Mouse (Mus musculus) hindbrain, postnatal 0 days (tissue): ENCODE results near the gene Slc24a3. TPM values are rescaled to one million over a fixed set of nuclear protein-coding genes. Genes with fewer than 3 reads are reported as not detected.

Experiments used
- ATAC-seq: fragments of 200-750 bp; cut with Nextera tagmentation; 2 replicates; pipeline ENCODE4 v1.8.0; 2017; ENCODE audit warnings: mild to moderate bottlenecking, moderate TSS enrichment, moderate library complexity
- DNase-seq: peaks from one replicate; pipeline ENCODE4 v3.0.0-alpha.2; 2015; ENCODE audit warnings: low spot score
- H3K27ac ChIP-seq: fragments of 300-500 bp; sonication (generic); 2 replicates; pipeline ENCODE4 v1.5.1; 2014; ENCODE audit warnings: mild to moderate bottlenecking
- H3K27me3 ChIP-seq: fragments of 300-500 bp; sonication (generic); 2 replicates; pipeline ENCODE4 v1.6.1; 2014; ENCODE audit warnings: low read length, mixed read lengths; ENCODE audit not compliant: insufficient read depth
- H3K36me3 ChIP-seq: fragments of 300-500 bp; sonication (generic); 2 replicates; pipeline ENCODE4 v1.6.1; 2014; ENCODE audit warnings: low read length, mixed read lengths; ENCODE audit not compliant: insufficient read depth
- H3K4me1 ChIP-seq: fragments of 300-500 bp; sonication (generic); 2 replicates; pipeline ENCODE4 v1.6.1; 2014; ENCODE audit warnings: antibody characterized with exemption, low read length, mixed read lengths; ENCODE audit not compliant: insufficient read depth
- H3K4me2 ChIP-seq: fragments of 300-500 bp; sonication (generic); 2 replicates; pipeline ENCODE4 v1.6.1; 2014; ENCODE audit warnings: low read depth, mild to moderate bottlenecking, low read length, moderate library complexity, mixed read lengths
- H3K4me3 ChIP-seq: fragments of 300-500 bp; sonication (generic); 2 replicates; pipeline ENCODE4 v1.5.1; 2014; ENCODE audit warnings: low read length
- H3K9ac ChIP-seq: fragments of 300-500 bp; sonication (generic); replicated peaks from 2 replicates; pipeline ENCODE4 v1.6.1; 2014; ENCODE audit warnings: mild to moderate bottlenecking, low read length, moderate library complexity, mixed read lengths
- H3K9me3 ChIP-seq: fragments of 300-500 bp; sonication (generic); 2 replicates; pipeline ENCODE4 v1.6.1; 2016; ENCODE audit warnings: low read length, mixed read lengths
- CTCF ChIP-seq: IDR thresholded peaks from 2 replicates; pipeline ENCODE4 v1.5.1; 2016; ENCODE audit warnings: antibody characterized with exemption, control low read depth, low read depth
- WGBS: fragments of 180-500 bp; shearing (Covaris S2); extraction: QIAGEN DNeasy Blood & Tissue Kit; methylation state at CpG from one replicate; pipeline ENCODE4 v1.1.7; 2014; 5-methylcytosine and 5-hydroxymethylcytosine counted together
- polyA plus RNA-seq: library from polyadenylated mRNA; unstranded; fragments of >200 nt; fragmentation: Nextera tagmentation; extraction: Ambion mirVana; gene quantifications from 2 replicates; pipeline ENCODE4 v1.2.1, GENCODE M21; 2015
- total RNA-seq: library from RNA; depleted of rRNA; stranded (reverse); fragments of >200 nt; gene quantifications from 2 replicates; pipeline ENCODE4 v1.2.3, GENCODE M21; 2014

The Slc24a3 gene
- total and polyA plus RNA-seq, 2 experiments from 2014 or later = 28.5 to 63.3 TPM

- Histone ChIP-seq H3K9ac (no peak overlapping the region), H3K9me3 (no peaks in the 10 kb centered on the region), H3K27ac (no peak overlapping the region), H3K4me1 (no peaks in the 10 kb centered on the region), H3K4me2 (no peak overlapping the region), H3K27me3 (no peaks in the 10 kb centered on the region), H3K36me3 (no peaks in the 10 kb centered on the region), H3K4me3 (no peak overlapping the region)
- ATAC-seq (no peak), DNase-seq (peak; percentile 20)
- no peak for TF ChIP-seq CTCF
- WGBS = 47% methylated on average over 2 of the region's 2 CpGs
These were observed 173.3 kb downstream of the Slc24a3 start for GRCm38 (mm10) chr2:145340816-145341215.

DNA sequence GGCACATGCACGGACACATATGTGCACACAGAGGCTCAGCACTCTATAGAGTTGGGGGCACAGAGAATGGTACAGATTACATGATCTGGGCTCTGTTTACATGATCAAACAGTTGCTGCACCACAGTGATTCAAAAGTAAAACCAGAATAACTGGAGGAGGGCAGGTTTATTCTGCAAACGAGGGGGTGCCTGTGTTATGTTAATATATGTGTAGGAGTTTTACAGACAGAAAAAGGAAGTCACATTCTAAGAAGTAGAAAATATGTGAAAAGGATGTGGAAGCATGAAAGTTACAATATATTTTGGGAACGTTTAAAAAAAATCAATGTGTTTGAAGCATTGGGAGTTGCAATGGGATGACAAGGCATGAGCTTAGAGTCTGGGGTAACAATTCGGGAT, 175.4 kb downstream of the Slc24a3 start:
- Histone ChIP-seq H3K9me3 (no peaks in the 10 kb centered on the region), H3K4me1 (no peaks in the 10 kb centered on the region; the same call in 1 of the 2 replicates), H3K9ac (no peak overlapping the region), H3K27ac (no peak overlapping the region), H3K4me2 (no peak overlapping the region), H3K27me3 (no peaks in the 10 kb centered on the region), H3K36me3 (no peaks in the 10 kb centered on the region), H3K4me3 (no peak overlapping the region)
- 83% methylated on average over 4 of the region's 4 CpGs for WGBS
- ATAC-seq = no peak
- no peak for TF ChIP-seq CTCF
- DNase-seq = no peak

GRCm38 (mm10) chr2:145344521-145344920, 177.0 kb downstream of the Slc24a3 start:
- no peak overlapping the region for H3K4me3 ChIP-seq
- DNase-seq (no peak), ATAC-seq (no peak)
- no peak for TF ChIP-seq CTCF
- 88% methylated on average over 1 of the region's 1 CpGs for WGBS
- H3K4me2 ChIP-seq = no peak overlapping the region
- no peaks in the 10 kb centered on the region for H3K9me3 ChIP-seq
- H3K27me3 ChIP-seq = no peaks in the 10 kb centered on the region
- H3K9ac ChIP-seq = no peak overlapping the region
- H3K4me1 ChIP-seq = no peaks in the 10 kb centered on the region; the same call in 1 of the 2 replicates
- no peak overlapping the region for H3K27ac ChIP-seq
- H3K36me3 ChIP-seq = no peaks in the 10 kb centered on the region

- DNase-seq (no peak), ATAC-seq (no peak)
- no peaks in the 10 kb centered on the region for H3K27me3 ChIP-seq
- WGBS = 67% methylated on average over 1 of the region's 1 CpGs
- no peak overlapping the region for H3K4me3 ChIP-seq
- H3K9me3 ChIP-seq = no peaks in the 10 kb centered on the region
- H3K9ac ChIP-seq = no peak overlapping the region
- TF ChIP-seq CTCF = no peak
- no peak overlapping the region for H3K27ac ChIP-seq
- H3K4me2 ChIP-seq = no peak overlapping the region
- no peaks in the 10 kb centered on the region for H3K4me1 ChIP-seq
- H3K36me3 ChIP-seq = no peaks in the 10 kb centered on the region
These were observed 186.2 kb downstream of the Slc24a3 start for GRCm38 (mm10) chr2:145353801-145354200.

DNA sequence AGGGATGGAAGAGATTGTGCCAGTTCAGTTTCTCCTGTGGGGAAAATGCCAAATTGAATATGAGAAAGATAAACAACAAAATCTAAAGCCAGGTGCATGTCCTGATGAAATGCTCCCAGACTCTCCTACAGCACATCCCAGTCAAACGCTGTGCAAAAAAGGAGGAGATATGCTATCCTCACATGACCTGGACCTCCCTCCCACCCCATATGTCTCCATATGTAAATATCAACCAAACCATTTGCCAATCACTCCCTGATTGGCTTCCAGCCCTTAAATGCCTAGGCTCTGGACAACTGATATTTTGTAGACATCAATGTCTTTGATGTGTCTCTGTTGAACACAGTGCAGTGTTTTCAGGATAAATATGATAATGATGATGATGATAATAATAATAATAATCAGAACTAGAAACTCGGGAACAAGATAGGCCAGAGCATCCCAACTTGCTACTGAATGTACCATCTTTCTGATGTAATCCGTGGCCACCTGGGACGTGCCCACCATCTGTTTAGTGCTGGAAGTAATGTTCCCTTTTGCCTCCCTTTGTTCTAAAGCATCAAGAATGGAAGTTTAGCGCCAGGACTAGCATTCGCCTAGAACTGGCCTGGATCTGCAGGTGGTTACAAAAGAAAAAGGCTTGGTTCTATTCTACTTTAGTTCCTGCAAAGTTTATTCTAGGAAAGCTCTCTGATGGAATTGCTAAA, 190.8 kb downstream of the Slc24a3 start:
- H3K27me3 ChIP-seq = no peaks in the 10 kb centered on the region
- H3K4me3 ChIP-seq = no peak overlapping the region
- H3K4me1 ChIP-seq = no peaks in the 10 kb centered on the region
- ATAC-seq = peak; percentile 67
- 65% methylated on average over 6 of the region's 6 CpGs for WGBS
- H3K36me3 ChIP-seq = no peaks in the 10 kb centered on the region
- no peak overlapping the region for H3K27ac ChIP-seq
- H3K9me3 ChIP-seq = no peaks in the 10 kb centered on the region
- no peak for TF ChIP-seq CTCF
- peak; percentile 49 for DNase-seq
- H3K4me2 ChIP-seq = no peak overlapping the region
- no peak overlapping the region for H3K9ac ChIP-seq

- Histone ChIP-seq H3K27me3 (no peaks in the 10 kb centered on the region), H3K4me2 (no peak overlapping the region)
- 22% methylated on average over 2 of the region's 2 CpGs for WGBS
These were observed 196.1 kb downstream of the Slc24a3 start for GRCm38 (mm10) chr2:145363604-145364003.

DNA sequence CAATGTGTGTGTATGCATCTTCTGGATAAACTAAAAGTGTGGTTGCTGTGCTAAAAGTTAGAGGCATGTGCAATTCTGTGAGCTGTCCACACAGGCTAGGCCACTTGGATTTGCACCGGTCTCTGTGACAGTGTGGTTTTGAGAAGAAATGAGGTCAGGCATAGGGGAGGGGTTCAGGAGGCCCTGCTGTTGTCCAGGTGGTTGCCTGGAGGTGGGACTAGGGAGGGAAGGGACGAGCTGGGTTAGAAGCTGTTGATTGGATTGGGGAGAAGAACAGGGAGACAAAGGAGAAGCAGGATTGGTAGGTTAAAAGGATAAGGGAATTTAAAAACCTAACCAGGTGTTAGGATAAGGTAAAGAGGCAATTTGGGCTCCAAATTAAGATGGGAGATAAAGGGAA, 201.1 kb downstream of the Slc24a3 start:
- Histone ChIP-seq H3K27ac (no peak overlapping the region), H3K4me3 (no peak overlapping the region), H3K9me3 (no peaks in the 10 kb centered on the region), H3K4me1 (no peaks in the 10 kb centered on the region), H3K36me3 (no peaks in the 10 kb centered on the region), H3K4me2 (no peak overlapping the region), H3K27me3 (no peaks in the 10 kb centered on the region), H3K9ac (no peak overlapping the region)
- 60% methylated on average over 2 of the region's 2 CpGs for WGBS
- no peak for DNase-seq
- no peak for ATAC-seq
- no peak for TF ChIP-seq CTCF

More at GRCm38 (mm10) chr2:145363604-145364003, 196.1 kb downstream of the Slc24a3 start:
- no peaks in the 10 kb centered on the region for H3K4me1 ChIP-seq
- H3K4me3 ChIP-seq = no peak overlapping the region
- H3K36me3 ChIP-seq = no peaks in the 10 kb centered on the region
- DNase-seq (no peak), ATAC-seq (no peak)
- H3K9ac ChIP-seq = no peak overlapping the region
- H3K27ac ChIP-seq = no peak overlapping the region
- no peaks in the 10 kb centered on the region for H3K9me3 ChIP-seq
- TF ChIP-seq CTCF = no peak
